Mouse (Mus musculus) limb, embryonic 13.5 days (tissue): ENCODE measurements at regions not wholly inside any gene's neighbourhood (a gene's known extent, or its start where the extent isn't known, plus 50 kb on each side); places are given as distances from the start of the nearest gene placed in this dataset.
A peak's percentile ranks its signal among the peaks of the same experiment; 100 is the strongest.

Source experiments
- ATAC-seq: fragments of 200-750 bp; cut with Nextera tagmentation; 2 replicates; pipeline ENCODE4 v1.8.0; 2017; ENCODE audit warnings: low read depth, moderate number of reproducible peaks, moderate TSS enrichment; ENCODE audit not compliant: low FRiP score
- H3K27ac ChIP-seq: fragments of 300-500 bp; sonication (generic); 2 replicates; pipeline ENCODE4 v1.5.1; 2015; ENCODE audit warnings: inconsistent platforms, mild to moderate bottlenecking, moderate library complexity
- H3K27me3 ChIP-seq: fragments of 300-500 bp; sonication (generic); 2 replicates; pipeline ENCODE4 v1.6.1; 2015; ENCODE audit warnings: mild to moderate bottlenecking, inconsistent platforms
- H3K36me3 ChIP-seq: fragments of 300-500 bp; sonication (generic); 2 replicates; pipeline ENCODE4 v1.6.1; 2015; ENCODE audit warnings: inconsistent platforms, mild to moderate bottlenecking, moderate library complexity
- H3K4me1 ChIP-seq: fragments of 300-500 bp; sonication (generic); 2 replicates; pipeline ENCODE4 v1.6.1; 2015; ENCODE audit warnings: inconsistent platforms
- H3K4me2 ChIP-seq: fragments of 300-500 bp; sonication (generic); replicated peaks from 2 replicates; pipeline ENCODE4 v1.6.1; 2015; ENCODE audit warnings: inconsistent platforms, mild to moderate bottlenecking, moderate library complexity
- H3K4me3 ChIP-seq: fragments of 300-500 bp; sonication (generic); 2 replicates; pipeline ENCODE4 v1.5.1; 2015; ENCODE audit warnings: moderate library complexity, mild to moderate bottlenecking, inconsistent platforms
- H3K9ac ChIP-seq: fragments of 300-500 bp; sonication (generic); 2 replicates; pipeline ENCODE4 v1.6.1; 2015; ENCODE audit warnings: mild to moderate bottlenecking, inconsistent platforms
- H3K9me3 ChIP-seq: fragments of 300-500 bp; sonication (generic); 2 replicates; pipeline ENCODE4 v1.6.1; 2016; ENCODE audit warnings: inconsistent platforms
- WGBS: fragments of 180-500 bp; shearing (Covaris S2); methylation state at CpG from one replicate; pipeline ENCODE4 v1.1.7; 2015; 5-methylcytosine and 5-hydroxymethylcytosine counted together

DNA sequence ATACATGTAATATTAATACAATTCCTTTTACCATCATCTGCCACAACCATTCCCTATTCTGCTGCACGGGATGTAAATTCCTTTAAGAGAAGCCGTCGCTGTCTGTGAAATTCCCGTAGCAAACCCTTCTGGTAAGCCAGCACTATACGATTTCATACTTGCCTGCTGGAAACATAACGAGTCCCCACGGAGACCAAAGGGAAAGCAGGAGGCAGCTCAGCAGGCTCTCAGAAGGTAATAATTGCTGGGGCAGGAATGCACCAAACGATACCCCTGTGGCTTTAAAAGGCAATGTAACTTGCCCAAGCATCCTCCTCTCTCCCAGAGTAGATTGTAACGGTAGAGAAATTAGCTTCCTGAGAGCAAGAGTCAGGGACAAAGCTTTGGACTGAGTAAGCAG lies 114.0 kb upstream of the Hes1 start:
- Histone ChIP-seq H3K9ac (no peak overlapping the region), H3K27ac (peak overlapping the region; percentile 44; the same call in 1 of the 2 replicates), H3K4me1 (peaks cover 66% of the 10 kb centered on the region), H3K4me3 (no peak overlapping the region), H3K27me3 (no peaks in the 10 kb centered on the region), H3K36me3 (no peaks in the 10 kb centered on the region), H3K9me3 (no peaks in the 10 kb centered on the region), H3K4me2 (peak overlapping the region; percentile 39; the same call in 1 of the 2 replicates)
- 3% methylated on average over 9 of the region's 9 CpGs for WGBS
- ATAC-seq: peak; percentile 49; the same call in 1 of the 2 replicates

DNA sequence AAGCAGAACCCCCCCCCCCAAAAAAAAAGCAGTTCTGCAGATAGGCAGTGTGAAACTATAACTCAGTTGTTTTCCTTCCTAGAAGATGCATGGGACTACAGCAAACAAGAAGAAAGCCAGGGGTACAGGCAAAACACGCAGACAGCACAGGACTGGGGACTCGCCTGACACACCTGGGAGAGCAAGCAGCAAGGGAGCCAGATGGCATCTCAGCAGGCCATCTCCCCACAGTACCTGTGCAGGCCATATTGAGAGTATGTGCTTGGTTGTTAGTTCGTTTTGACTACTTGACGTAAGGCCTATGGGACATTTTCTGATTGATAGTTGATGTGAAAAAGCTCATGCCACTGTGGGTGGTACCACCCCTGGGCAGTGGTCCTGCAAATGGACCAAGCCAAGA lies 113.4 kb upstream of the Hes1 start:
- Histone ChIP-seq H3K27ac (no peak overlapping the region), H3K4me3 (no peak overlapping the region), H3K36me3 (no peaks in the 10 kb centered on the region), H3K9ac (no peak overlapping the region), H3K4me1 (peaks cover 59% of the 10 kb centered on the region), H3K27me3 (no peaks in the 10 kb centered on the region), H3K9me3 (no peaks in the 10 kb centered on the region), H3K4me2 (no peak overlapping the region; the same call in 1 of the 2 replicates)
- WGBS: 79% methylated on average over 4 of the region's 4 CpGs
- ATAC-seq: no peak

DNA sequence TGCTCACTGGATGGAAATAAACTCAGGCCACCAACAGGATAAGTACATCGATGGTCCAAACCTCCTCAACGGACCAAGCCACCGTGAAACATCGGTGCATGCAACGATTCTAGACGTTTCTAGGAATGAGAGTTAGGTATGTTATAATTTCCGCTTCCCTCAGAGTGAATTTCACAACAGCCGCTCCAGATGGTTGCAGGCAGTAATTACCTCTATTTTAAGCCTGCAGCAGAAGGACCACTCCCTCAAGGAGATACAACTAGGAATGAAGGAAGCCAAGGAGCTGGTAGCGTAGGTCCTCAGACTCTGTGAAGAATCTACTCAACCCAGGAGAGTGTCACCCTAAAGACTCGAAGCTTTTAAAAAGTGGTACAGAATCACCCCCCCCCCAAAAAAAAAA lies 109.5 kb upstream of the Hes1 start:
- no peak overlapping the region for H3K9ac ChIP-seq
- peaks cover 4% of the 10 kb centered on the region; the same call in 1 of the 2 replicates for H3K27me3 ChIP-seq
- peaks cover 40% of the 10 kb centered on the region for H3K4me1 ChIP-seq
- H3K36me3 ChIP-seq: no peaks in the 10 kb centered on the region
- no peaks in the 10 kb centered on the region for H3K9me3 ChIP-seq
- H3K4me3 ChIP-seq: no peak overlapping the region
- ATAC-seq: no peak
- H3K4me2 ChIP-seq: no peak overlapping the region
- 58% methylated on average over 10 of the region's 10 CpGs for WGBS
- H3K27ac ChIP-seq: no peak overlapping the region

DNA sequence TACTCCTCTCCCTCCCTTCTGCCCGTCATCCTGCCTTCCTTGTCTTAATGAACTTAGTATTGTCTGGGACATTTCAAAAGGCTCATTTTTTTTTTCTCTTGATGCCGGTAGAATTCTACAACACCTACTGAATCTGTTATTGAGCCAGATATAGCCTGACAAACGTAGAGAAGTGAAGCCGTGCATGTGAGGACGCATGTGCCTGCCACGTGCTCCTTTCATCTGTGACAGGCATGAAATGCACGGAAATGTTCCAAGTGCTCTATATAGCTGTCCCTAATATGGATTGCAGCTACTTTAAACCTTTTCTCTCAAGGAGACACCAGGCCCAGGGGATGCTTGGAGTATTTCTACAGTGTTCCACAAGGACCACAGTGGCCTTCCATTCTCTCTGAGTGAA lies 107.3 kb upstream of the Hes1 start:
- peaks cover 25% of the 10 kb centered on the region for H3K4me1 ChIP-seq
- H3K27ac ChIP-seq: no peak overlapping the region
- no peak for ATAC-seq
- no peak overlapping the region for H3K4me2 ChIP-seq
- H3K9ac ChIP-seq: no peak overlapping the region
- no peak overlapping the region for H3K4me3 ChIP-seq
- no peaks in the 10 kb centered on the region for H3K9me3 ChIP-seq
- 73% methylated on average over 7 of the region's 7 CpGs for WGBS
- H3K27me3 ChIP-seq: peaks cover 4% of the 10 kb centered on the region; the same call in 1 of the 2 replicates
- no peaks in the 10 kb centered on the region for H3K36me3 ChIP-seq

DNA sequence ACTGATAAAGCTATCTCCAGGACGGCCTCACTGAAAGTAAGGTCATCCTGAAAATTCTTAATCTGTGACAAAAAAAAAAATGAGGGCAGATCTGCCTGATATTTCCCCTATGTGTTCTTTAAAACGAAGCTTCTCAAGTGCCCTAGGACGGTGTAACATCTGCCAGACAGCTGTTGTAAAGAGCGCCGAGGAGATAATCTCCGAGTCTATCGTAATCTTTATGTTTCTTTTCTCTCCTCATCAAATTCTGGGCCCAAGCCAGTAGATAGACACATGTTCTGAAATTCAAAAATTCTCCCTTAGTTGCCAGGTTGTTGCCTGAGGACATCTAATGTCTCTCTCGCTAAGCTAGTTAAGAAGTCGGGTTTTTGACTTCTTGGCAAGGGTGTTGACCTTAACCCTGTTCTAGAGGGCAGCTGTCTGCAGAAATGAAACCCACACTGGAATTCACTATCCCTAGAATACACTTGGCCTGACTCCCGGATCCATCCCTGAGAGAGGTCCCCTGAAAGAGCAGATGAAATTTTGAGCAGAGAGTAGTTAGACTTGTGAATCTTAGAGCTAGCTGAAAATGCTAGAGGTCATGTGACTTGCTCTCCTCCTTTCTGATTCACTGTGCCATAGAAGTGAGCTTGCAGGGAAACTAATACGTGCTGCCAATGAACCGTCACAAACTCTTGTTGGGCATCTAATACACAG lies 104.1 kb upstream of the Hes1 start:
- 0 out of 2 replicates have a peak, but pooled peaks cover 5% of the 10 kb centered on the region for H3K9me3 ChIP-seq
- ATAC-seq: peak; percentile 59
- H3K27me3 ChIP-seq: peaks cover 4% of the 10 kb centered on the region; the same call in 1 of the 2 replicates
- H3K36me3 ChIP-seq: no peaks in the 10 kb centered on the region
- H3K9ac ChIP-seq: no peak overlapping the region
- H3K4me2 ChIP-seq: no peak overlapping the region
- H3K4me1 ChIP-seq: peaks cover 6% of the 10 kb centered on the region; the same call in 1 of the 2 replicates
- no peak overlapping the region for H3K4me3 ChIP-seq
- H3K27ac ChIP-seq: no peak overlapping the region
- WGBS: 60% methylated on average over 12 of the region's 12 CpGs

DNA sequence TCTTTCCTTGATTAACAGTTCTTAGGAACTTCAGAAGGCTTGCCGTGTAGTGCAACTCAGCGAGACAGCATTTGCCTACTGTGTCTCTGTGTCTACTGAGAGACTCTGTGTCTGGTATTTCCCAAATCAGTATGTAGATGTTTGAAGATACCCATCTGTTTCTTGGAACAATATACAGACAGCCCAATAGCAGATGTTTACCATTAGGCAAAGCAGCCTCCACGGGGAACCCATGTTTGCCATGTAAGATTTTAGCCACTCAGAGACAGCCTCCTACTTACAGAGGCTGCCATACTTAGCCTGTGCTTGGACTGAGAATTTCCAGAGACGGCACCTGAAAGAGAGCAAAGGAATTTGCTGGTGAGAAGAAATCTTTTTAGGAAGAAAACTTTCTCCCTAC lies 100.9 kb upstream of the Hes1 start:
- Histone ChIP-seq H3K4me3 (no peak overlapping the region), H3K27ac (no peak overlapping the region), H3K4me1 (peaks cover 22% of the 10 kb centered on the region), H3K4me2 (no peak overlapping the region), H3K27me3 (no peaks in the 10 kb centered on the region), H3K9me3 (0 out of 2 replicates have a peak, but pooled peaks cover 5% of the 10 kb centered on the region), H3K36me3 (no peaks in the 10 kb centered on the region), H3K9ac (no peak overlapping the region)
- ATAC-seq: no peak
- WGBS: 34% methylated on average over 4 of the region's 4 CpGs

DNA sequence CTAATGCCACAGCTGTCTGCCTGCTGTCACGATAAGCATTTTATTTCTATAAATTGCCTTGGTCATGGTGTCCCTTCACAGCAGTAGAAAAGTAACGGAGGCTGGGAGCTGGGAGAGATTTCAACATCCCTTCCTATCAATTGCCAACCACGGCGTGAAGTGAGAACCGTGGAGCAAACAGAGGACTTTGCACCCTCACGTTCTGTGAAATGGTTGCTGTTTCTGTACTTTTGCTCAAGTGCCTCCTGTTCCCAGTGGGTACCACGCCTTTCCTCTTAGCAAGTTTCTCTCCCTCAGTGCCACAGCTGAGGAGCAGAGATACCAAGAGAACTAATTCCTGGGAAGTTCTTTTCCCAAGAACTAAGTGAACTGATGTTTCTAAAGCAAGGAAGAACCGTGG lies 99.6 kb upstream of the Hes1 start:
- Histone ChIP-seq H3K9ac (no peak overlapping the region), H3K36me3 (no peaks in the 10 kb centered on the region), H3K4me3 (no peak overlapping the region), H3K27ac (no peak overlapping the region), H3K4me1 (peaks cover 33% of the 10 kb centered on the region), H3K9me3 (0 out of 2 replicates have a peak, but pooled peaks cover 5% of the 10 kb centered on the region), H3K27me3 (no peaks in the 10 kb centered on the region), H3K4me2 (no peak overlapping the region)
- WGBS: 95% methylated on average over 8 of the region's 8 CpGs
- ATAC-seq: no peak

DNA sequence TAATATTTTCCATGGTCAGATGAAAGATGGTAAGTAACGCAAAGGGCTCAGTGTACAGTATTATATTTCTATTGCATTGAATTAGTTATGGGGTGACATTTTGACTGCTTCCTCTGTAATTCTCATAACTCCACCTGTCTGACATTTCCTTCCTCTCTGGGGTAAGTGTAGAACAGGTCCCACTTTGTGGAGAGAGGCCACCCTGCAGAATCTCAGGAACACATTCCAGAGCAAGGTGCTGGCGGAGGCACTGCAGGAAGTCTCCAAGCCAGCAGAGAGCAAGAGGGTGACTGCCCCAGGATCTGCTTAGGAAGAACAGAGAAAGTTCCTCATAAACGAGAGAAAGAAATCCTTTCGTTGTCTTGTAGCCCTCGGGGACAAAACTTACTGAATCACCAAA lies 95.4 kb upstream of the Hes1 start:
- no peaks in the 10 kb centered on the region for H3K36me3 ChIP-seq
- peak overlapping the region; percentile 55; the same call in 1 of the 2 replicates for H3K27ac ChIP-seq
- H3K4me2 ChIP-seq: no peak overlapping the region
- WGBS: 41% methylated on average over 5 of the region's 5 CpGs
- H3K27me3 ChIP-seq: 0 out of 2 replicates have a peak, but pooled peaks cover 2% of the 10 kb centered on the region
- no peak; the same call in 1 of the 2 replicates for ATAC-seq
- 0 out of 2 replicates have a peak, but pooled peaks cover 5% of the 10 kb centered on the region for H3K9me3 ChIP-seq
- H3K9ac ChIP-seq: no peak overlapping the region
- no peak overlapping the region for H3K4me3 ChIP-seq
- peaks cover 36% of the 10 kb centered on the region for H3K4me1 ChIP-seq

DNA sequence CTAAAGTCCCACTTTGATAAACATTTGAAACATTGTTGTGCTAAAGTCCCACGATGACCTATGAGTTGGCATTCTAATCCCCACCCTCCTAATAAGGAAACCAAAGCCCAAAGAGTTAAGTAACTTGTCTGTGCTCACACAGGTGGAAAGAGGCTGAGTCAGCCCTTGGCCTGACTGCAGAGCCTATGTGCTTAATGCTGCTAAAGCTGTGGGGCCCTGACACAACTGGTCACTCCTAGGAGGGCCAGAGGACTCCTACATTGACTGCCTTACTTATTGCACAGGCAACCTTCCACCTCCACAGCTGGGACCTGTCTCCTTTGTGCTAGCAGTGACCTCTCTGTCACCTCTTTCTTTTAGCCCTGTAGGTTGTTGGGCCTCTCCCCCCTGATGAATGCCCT lies 91.4 kb upstream of the Hes1 start:
- no peak overlapping the region for H3K9ac ChIP-seq
- no peak for ATAC-seq
- H3K4me3 ChIP-seq: no peak overlapping the region
- H3K4me2 ChIP-seq: no peak overlapping the region
- peaks cover 27% of the 10 kb centered on the region for H3K4me1 ChIP-seq
- WGBS: 74% methylated on average over 1 of the region's 1 CpGs
- H3K36me3 ChIP-seq: no peaks in the 10 kb centered on the region
- H3K27ac ChIP-seq: no peak overlapping the region; the same call in 1 of the 2 replicates
- H3K27me3 ChIP-seq: 0 out of 2 replicates have a peak, but pooled peaks cover 2% of the 10 kb centered on the region
- H3K9me3 ChIP-seq: no peaks in the 10 kb centered on the region

DNA sequence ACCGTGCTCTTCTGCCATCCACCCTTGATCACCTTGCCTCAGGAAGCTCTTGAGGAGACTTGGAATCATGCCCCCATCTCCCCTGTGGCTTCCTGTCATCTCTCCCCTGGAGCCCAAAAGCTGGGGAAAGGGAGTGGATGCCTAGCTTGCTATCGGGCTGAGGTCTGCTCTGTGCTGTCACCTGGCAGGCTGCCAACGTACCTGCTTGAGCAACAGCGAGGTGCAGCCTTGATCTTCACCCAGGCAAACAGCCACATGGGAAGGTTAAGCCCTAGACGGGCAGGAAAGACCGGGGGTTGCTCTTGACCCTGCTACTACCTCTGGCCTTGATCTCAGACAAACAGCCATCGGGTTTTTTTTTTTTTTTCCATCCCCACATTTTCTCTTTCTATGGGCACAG lies 90.9 kb upstream of the Hes1 start:
- H3K36me3 ChIP-seq: no peaks in the 10 kb centered on the region
- H3K4me3 ChIP-seq: no peak overlapping the region
- 53% methylated on average over 7 of the region's 7 CpGs for WGBS
- no peak overlapping the region for H3K4me2 ChIP-seq
- H3K9me3 ChIP-seq: no peaks in the 10 kb centered on the region
- H3K4me1 ChIP-seq: peaks cover 25% of the 10 kb centered on the region
- no peak overlapping the region for H3K9ac ChIP-seq
- ATAC-seq: no peak
- H3K27me3 ChIP-seq: 0 out of 2 replicates have a peak, but pooled peaks cover 2% of the 10 kb centered on the region
- no peak overlapping the region for H3K27ac ChIP-seq

DNA sequence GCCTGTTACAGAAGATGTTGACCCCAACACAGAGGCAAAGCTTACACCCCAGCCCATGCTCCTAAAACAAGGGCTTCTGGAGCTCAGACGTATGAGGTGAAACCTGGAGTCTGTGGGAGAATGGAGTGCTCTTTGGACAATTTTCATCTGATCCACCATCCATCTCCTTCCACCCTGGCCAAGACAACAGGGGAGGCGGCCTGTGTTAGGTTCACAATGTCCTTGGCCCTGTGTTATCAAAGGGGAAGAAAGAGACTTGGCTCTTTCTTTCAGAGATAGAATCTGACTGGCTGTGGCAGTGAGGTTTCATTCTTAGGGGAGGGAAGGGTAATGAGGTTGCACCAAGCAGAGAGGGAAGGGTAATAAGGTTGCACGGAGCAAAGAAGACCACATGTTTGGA lies 88.4 kb upstream of the Hes1 start:
- H3K9me3 ChIP-seq: no peaks in the 10 kb centered on the region
- H3K4me2 ChIP-seq: no peak overlapping the region
- 85% methylated on average over 3 of the region's 3 CpGs for WGBS
- no peaks in the 10 kb centered on the region for H3K36me3 ChIP-seq
- 0 out of 2 replicates have a peak, but pooled peaks cover 5% of the 10 kb centered on the region for H3K27me3 ChIP-seq
- ATAC-seq: no peak
- no peak overlapping the region for H3K4me3 ChIP-seq
- no peak overlapping the region for H3K27ac ChIP-seq
- H3K4me1 ChIP-seq: peaks cover 20% of the 10 kb centered on the region
- no peak overlapping the region for H3K9ac ChIP-seq

DNA sequence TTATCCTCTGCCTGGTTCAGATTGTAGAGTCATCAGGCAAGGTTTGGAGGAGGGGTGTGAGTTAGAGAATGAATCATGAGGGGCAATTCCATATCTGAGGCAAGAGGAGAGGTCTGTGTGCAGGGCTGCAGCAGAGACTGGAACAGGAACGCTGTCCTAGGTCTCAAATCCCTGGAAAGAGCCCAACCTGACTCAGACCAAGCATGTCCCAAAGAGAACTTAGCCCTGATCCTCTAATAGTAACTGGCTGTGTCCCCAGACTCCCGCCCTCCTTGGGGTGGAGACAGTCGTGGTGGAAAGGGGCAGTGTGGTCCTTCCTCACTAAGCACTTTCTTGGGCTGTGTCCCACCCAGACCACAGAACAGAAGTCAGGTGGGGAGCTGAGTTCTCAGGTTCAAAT lies 87.2 kb upstream of the Hes1 start:
- Histone ChIP-seq H3K27ac (no peak overlapping the region), H3K4me1 (peaks cover 20% of the 10 kb centered on the region)
- WGBS: 55% methylated on average over 3 of the region's 3 CpGs

More for the DNA sequence above, 87.2 kb upstream of the Hes1 start:
- no peak overlapping the region for H3K9ac ChIP-seq
- no peaks in the 10 kb centered on the region for H3K36me3 ChIP-seq
- H3K9me3 ChIP-seq: no peaks in the 10 kb centered on the region
- H3K4me2 ChIP-seq: no peak overlapping the region
- no peak overlapping the region for H3K4me3 ChIP-seq
- no peak for ATAC-seq
- H3K27me3 ChIP-seq: 0 out of 2 replicates have a peak, but pooled peaks cover 5% of the 10 kb centered on the region
